Mouse (Mus musculus): ENCODE data around the gene Fras1. TPM values are rescaled to one million over a fixed set of nuclear protein-coding genes. Genes with fewer than 3 reads are reported as not detected.
A peak's percentile ranks its signal among the peaks of the same experiment; 100 is the strongest.

Fras1 gene
- 10 to 100 TPM; 22.0 to 22.5 TPM for total RNA-seq (2021)

DNA sequence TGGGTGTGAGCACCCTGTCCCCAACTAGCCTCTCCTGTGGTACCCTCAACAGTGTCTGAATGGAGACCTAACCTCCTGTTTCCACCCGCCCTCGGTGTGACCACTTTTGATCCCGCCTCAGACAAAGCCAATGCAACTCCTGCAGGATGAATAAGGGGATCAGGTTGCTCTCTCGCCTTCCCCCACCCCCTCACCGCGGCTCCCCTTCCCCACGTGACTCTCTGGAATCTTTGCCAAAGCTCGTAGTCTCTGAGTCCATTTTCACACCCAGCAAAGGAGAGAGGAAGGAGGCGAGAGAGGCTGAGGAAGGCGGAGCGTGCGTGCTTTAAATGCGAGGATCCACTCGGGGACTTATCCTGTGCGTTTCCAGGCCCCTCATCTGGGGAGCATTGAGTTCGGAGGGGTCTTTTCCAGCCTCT is at the start of gene Fras1:
Fras1 (plus strand) TSS at position 389 of the 419 bp plus-strand sequence.
- peak; percentile 17 to 52 for DNase-seq (ENCODE audit: extremely low spot score in 1 of 2, low spot score in 2 of 2)
- intact Hi-C loops (cut with DNase I) = loop anchor here (10.0 kb wide), 1 partner anchor 301 kb away; no protein-coding TSS in a partner anchor

DNA sequence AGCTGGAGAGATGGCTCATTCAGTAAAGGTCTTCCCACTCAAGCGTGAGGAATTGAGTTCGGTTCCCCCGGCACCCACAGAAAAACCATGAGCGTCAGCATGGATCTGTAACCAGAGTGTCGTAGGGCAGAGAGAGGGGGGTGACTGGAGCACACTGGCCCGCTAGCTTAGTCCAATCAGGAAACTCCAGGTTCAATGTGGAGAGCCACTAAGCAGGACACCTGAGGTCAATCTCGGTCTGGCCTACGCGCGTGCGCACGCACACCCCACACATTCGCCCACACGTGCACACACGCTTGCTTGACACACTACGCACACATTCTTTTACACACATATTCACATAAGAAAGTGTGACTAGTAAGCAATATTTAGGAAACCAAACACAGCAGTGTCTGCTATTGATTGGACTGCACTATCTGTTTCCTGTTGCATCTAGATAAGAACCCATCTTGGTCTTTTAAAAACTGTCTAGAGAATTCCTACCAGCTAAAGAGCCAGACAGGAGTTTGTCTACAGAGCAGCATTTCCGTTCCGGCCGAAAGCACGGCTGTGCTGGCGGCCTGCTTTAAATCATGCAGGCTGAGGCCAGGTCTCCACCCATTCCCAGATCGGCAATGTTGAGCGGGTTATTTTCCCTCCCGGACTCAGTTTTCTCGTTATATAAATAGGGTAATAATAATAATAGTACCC is 42.6 kb upstream of the Fras1 start:
- no peak for DNase-seq (ENCODE audit: extremely low spot score in 1 of 2, low spot score in 2 of 2)
- intact Hi-C loops (cut with DNase I) = loop anchor here (5.0 kb wide), 1 partner anchor 436 kb away; no protein-coding TSS in a partner anchor

DNA sequence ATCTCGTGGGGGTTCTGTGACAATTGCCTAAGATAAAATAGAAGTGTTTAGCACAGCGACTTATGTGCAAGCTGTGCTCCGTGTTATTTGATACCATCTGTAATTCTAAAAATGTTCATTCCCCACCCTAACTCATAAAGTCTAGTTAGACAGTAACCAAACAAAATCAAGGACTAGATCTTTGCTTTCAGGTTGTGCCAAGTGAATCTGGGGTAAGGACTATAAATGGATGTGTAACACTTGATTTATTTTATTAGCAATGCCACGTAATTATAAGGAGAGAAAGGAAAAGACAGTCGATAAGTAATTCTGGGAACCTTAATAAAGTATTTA is 42.1 kb upstream of the Fras1 start:
- intact Hi-C loops (cut with DNase I) = loop anchor here (5.0 kb wide), 1 partner anchor 436 kb away; no protein-coding TSS in a partner anchor
- no peak for DNase-seq (ENCODE audit: extremely low spot score in 1 of 2, low spot score in 2 of 2)

DNA sequence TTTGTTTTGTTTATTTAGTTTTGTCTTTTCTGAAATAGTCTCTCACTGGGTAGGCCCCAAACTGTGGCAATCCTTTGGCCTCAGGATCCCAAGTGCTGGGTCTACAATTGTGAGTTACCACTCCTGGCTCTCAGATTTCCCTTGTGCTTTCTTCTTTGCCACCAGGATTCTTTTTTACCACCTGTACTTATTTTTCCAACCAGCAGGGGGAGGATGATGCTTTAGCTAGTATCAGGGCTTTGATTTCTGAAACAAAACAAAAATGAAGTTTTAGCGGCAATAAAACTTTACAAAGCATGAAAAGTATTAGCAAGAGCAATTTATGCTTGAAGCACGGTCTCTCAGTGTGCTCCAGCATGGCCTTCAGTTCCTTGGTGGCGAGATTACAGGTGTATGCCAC is 39.8 kb upstream of the Fras1 start:
- intact Hi-C loops (cut with DNase I) = loop anchor here (5.0 kb wide), 1 partner anchor 433 kb away; no protein-coding TSS in a partner anchor
- peak in 1 of 2 experiments; percentile 12 for DNase-seq (ENCODE audit: extremely low spot score in 1 of 2, low spot score in 2 of 2)

DNA sequence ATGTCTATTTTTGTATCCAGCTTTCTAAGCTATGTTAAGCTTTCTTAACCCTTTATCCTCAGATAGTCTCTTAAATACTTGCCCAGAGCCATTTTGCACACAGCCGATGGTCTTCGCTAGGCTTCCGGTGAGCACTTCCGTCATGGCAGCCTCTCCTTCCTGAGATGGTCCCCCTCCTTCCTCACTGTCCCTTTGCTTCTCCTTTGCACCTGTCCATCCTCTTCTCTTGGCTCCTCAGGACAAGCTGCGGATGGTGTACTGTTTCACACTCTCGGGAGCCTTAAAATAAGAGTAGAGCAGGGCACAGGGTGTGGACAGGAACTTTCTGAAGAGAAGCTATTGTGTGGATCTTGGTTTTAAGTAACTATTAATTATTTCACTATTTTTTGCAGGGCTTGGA is 33.2 kb upstream of the Fras1 start:
- intact Hi-C loops (cut with DNase I) = no loop called here

DNA sequence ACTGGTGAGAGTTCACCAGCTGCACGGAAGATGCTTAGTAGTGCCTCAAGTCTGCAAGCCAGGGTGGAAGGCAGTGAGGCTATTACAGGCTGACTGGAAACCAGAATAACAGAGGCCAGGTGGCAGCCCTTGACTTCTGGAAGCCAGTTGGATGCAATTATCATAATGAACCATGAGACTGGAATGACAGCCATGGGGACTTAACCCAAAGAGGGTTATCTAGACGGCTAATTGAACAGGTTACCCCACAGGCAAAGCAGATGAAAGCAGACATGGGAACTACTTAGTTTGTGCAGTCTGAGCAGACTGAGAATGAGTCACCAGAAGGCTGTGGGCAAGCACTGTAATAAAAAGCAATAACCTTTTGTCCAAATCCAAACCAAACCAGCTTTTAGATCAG is 28.8 kb upstream of the Fras1 start:
- DNase-seq (ENCODE audit: extremely low spot score in 1 of 2, low spot score in 2 of 2) = no peak
- intact Hi-C loops (cut with DNase I) = no loop called here

More for the DNA sequence above, 33.2 kb upstream of the Fras1 start:
- no peak for DNase-seq (ENCODE audit: extremely low spot score in 1 of 2, low spot score in 2 of 2)

DNA sequence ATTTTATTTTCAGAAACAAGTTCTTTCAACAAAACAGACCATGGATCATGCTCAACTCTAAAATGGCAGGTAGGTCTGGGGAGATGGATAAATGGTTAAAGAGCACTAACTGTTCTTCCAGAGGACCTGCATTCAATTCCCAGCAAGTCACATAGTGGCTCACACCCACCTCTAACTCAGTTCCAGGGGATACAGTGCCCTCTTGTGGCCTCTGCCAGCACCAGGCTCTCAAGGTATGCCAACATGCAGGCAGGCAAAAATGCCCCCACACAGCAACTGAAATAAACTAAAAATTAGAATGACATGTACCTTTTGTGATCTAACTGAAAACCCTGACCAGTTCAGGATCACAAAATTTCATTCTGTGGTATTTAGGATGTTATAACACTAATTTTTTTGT is 21.8 kb upstream of the Fras1 start:
- no peak for DNase-seq (ENCODE audit: extremely low spot score in 1 of 2, low spot score in 2 of 2)
- intact Hi-C loops (cut with DNase I) = loop anchor here (10.0 kb wide), 1 partner anchor 467 kb away; no protein-coding TSS in a partner anchor

DNA sequence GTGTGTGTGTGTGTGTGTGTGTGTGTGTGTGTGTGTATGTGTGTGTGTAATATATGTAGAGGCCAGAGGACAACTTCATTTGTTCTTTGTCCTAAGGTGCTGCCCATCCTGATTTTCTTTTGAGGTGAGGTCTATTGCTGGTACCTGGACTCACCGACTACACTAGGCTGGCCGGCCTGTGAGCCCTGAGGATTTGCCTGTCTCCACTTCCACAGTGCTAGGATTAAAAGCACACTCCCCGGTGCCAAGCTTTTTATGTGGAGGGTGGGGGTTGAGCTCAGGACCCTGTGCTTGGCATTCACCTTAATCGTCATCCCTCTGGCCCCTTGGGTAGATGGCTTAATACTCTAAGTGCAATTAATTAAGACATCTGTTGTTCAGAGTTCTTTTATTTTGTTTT is 9.8 kb upstream of the Fras1 start:
- intact Hi-C loops (cut with DNase I) = no loop called here
- DNase-seq (ENCODE audit: extremely low spot score in 1 of 2, low spot score in 2 of 2) = no peak

DNA sequence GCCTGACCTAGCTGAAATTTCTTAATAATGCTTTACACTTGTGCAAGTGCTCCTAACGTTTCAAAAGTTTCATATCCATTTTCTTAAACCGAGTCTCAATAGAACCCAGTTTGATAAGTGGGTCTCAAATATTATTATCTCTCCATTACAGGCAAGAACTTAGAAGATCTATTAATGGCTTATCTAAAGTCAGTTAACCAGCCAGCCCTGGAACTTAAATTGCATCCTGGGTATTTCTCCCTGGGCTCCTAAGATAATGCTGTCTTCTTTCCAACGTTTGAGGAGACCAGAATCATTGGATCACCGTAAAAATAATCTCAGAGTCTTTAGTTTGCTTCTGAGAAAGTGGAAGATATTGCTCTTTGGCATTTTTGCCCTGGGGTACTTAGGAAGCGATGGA is 8.2 kb upstream of the Fras1 start:
- no peak for DNase-seq (ENCODE audit: extremely low spot score in 1 of 2, low spot score in 2 of 2)
- intact Hi-C loops (cut with DNase I) = no loop called here

DNA sequence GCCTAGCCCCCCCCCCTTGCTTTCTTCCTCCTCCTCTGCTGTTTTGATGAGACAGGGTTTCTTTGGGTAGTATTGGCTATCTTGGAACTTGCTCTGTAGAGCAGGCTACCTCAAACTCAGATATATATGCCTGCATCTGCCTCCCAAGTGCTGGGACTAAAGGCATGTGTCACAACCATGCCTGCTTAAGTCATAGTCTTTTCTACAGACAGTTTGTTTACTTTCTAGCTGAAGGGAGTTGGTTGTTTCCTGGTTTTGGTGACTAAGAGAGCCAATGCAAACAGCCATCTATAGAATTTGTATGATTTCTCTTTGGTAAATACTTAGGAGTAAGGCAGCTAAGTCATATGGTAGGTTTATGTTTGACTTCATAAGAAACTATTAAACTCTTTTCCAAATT is 6.5 kb upstream of the Fras1 start:
- no peak for DNase-seq (ENCODE audit: extremely low spot score in 1 of 2, low spot score in 2 of 2)
- intact Hi-C loops (cut with DNase I) = no loop called here

DNA sequence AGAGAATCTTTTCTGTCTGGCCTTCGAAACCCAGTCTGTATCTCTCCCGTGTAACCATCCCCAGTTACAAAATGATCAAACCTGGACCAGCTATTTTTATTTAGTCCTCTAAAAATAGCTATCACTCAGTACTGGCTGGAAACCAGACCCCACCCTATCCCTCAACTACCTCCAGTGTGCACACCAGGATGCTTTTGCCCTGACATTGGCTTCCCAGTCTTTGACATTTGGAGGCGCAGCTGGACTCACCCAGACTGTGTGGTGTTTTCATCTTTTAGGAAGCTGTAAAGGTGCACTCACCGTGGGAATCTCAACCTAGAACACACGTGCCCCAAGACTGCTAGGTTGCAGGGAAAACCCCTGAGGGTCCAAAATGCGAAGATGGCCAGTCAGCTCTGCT is 649 bp upstream of the Fras1 start:
- intact Hi-C loops (cut with DNase I) = loop anchor here (10.0 kb wide), 1 partner anchor 302 kb away; no protein-coding TSS in a partner anchor
- DNase-seq (ENCODE audit: extremely low spot score in 1 of 2, low spot score in 2 of 2) = no peak

DNA sequence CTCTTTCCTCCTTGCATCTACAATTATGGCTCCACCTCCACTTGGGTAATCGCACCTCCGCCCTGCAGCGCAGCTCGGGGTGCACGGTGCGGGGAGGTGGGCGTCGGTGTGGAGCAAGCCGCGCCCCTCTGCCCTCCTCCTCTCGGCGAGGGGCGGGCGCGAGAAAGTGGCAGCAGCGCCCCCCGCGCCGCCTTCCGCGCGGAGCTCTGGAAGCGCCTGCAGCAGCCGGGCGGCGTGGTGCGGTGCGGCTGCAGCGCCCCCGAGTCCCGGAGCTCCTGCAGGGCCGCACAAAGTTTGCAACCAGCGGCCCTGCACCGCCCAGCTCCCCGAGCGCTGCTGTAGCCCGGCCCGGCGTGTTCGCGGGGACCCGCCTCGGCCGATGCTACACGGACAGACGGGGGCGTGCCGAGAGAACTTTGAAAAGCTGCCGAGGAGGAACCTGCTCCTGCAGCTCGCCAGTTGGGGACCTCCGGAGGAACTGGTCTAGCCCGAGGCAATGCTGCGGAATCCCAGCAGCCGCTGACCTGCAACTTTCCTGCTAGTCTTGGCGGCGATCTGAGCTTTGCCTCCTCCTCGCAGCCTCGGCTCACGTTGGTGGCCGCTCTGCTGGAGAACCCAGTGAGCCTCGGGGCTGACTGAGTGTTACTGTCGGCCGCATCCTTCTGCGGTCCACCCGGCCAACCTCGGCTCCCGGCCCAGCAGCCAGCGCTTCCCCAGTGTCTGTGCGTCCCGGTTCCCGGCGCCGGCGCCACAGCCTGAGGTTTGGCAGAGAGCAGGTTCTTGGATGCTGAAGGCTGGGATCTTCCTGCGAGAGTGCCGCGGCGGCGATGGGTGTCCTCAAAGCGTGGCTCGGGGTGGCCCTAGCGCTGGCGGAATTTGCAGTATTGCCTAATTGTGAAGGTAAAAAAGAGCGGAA is 489 bp downstream of the Fras1 start:
- peak; percentile 20 to 67 for DNase-seq (ENCODE audit: extremely low spot score in 1 of 2, low spot score in 2 of 2)
- intact Hi-C loops (cut with DNase I) = loop anchor here (10.0 kb wide), 1 partner anchor 301 kb away; no protein-coding TSS in a partner anchor

DNA sequence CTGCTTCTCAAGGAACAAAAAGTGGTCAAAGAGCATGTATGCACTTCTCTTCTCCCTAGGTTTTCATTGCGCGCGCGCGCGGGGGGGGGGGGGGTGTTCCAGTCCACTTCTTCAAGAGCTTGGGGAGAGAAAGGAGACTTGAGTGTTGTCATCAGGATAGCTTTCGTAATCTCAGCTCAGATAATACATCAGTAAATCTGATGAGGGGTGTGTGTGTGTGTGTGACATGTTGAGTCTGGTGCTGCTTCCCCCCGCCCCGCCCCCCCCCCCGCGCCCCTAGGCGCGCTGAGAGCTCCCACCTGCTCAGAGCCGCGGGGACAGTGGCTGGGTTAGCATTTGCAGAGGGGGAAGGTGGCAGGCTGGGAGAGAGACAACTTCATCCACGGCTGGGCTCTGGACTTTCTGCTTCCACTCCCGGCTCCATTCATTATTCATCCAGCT is 1.7 kb downstream of the Fras1 start:
- DNase-seq (ENCODE audit: extremely low spot score in 1 of 2, low spot score in 2 of 2) = no peak
- intact Hi-C loops (cut with DNase I) = loop anchor here (10.0 kb wide), 1 partner anchor 299 kb away; no protein-coding TSS in a partner anchor

DNA sequence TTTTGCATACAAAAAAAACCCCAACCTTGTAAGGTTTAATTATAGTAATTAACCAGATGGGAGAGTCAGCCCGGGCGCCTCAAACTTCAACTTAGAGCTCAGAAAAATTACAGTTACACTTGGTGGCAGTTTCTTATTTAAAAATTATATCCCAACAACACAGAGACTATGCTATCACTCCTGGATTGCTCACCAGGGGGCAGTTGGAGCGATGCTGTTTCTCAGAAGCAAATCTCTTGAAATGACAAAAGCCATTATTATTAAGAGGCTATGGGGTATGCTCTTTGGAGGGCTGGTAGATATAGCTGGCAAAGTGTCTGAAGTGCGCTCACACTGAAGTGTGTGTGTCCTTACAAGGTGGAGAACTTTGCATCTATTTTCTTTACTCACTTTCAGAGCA is 2.5 kb downstream of the Fras1 start:
- intact Hi-C loops (cut with DNase I) = loop anchor here (10.0 kb wide), 1 partner anchor 299 kb away; no protein-coding TSS in a partner anchor
- no peak for DNase-seq (ENCODE audit: extremely low spot score in 1 of 2, low spot score in 2 of 2)

DNA sequence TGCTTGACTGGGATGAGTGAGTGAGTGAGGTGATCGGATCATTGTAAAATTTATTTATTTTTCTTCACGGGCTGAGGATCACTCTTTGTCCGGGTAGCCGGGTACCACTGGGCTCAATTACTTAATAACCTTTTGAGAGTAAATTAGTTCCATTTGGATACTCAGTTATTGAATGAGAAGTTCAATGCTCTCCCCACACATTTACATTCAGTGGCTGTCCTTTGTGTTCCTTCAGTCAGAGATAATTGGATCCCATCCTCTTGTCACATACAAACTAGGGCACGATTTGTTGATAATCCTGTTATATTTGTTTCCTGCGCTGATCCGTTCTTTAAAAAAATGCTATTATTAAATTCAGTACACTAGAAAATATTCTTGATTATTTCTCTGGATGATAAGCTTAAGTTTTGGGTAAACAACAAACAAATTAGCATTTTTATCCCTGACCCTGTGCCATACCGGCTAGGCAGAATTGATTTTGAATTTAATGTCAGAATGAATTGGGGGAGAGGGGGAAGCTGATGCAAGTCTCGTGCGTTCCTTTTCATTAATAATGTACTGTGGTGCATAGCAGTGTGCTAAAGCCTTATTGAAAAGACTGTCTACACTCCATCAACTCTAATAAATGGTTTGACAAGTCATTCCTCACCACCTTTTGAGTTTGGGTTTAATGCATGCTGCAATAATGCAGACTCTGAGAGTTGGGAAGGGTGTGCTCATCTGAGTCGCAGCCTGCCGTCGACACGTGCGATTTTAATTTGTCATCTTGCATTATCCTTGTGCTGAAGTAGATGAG is 12.6 kb downstream of the Fras1 start:
- intact Hi-C loops (cut with DNase I) = no loop called here
- no peak for DNase-seq (ENCODE audit: extremely low spot score in 1 of 2, low spot score in 2 of 2)

DNA sequence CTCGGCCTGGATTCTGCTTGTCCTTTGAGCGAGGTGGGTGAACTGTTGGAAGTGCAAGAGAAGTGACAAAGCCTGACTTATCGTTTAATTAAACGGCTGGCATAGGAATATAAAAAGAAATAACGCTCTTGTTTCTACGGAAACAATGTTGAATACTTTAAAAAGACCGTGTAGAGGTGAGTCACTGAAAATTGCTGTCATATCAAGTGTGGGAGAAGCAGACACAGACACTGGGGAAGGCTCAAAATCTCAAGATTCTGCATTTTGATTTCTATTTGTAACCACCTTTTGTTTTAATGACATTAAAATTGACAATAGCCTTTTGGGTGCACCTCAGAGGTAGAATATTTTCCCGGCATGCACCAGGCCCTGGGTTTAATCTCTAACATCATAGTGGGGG is 14.6 kb downstream of the Fras1 start:
- intact Hi-C loops (cut with DNase I) = no loop called here
- DNase-seq (ENCODE audit: extremely low spot score in 1 of 2, low spot score in 2 of 2) = no peak

DNA sequence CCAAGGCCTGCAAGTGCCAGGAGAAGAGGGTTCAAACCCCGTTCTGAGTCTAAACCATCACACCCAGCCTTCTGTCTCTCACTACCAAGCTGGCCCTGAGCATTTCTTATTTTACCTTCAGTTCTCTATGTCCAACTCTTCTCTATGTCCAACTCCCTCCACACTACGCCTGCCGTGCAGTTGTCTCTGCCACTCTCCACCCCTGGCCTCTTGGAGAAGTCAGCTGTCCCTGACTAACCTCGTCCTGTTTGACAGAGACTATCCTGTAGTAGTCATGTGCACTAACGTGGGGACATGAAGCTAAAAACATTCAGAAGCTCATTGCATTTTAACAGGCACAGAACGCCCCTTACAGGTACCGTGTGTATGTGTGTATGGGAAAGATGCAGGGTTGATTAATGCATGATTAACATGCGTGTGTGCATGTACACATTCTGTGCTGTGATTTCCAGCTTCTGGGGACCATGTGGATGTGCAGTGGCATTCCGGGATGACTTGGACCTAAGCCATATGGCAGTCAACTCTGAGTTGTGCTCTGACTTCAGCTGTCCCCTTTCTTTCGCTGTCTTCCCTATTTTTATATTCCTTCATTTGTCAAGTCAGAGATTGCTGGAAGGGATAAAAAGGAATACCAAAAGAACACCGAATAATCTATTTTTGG is 16.3 kb downstream of the Fras1 start:
- intact Hi-C loops (cut with DNase I) = no loop called here
- no peak for DNase-seq (ENCODE audit: extremely low spot score in 1 of 2, low spot score in 2 of 2)

DNA sequence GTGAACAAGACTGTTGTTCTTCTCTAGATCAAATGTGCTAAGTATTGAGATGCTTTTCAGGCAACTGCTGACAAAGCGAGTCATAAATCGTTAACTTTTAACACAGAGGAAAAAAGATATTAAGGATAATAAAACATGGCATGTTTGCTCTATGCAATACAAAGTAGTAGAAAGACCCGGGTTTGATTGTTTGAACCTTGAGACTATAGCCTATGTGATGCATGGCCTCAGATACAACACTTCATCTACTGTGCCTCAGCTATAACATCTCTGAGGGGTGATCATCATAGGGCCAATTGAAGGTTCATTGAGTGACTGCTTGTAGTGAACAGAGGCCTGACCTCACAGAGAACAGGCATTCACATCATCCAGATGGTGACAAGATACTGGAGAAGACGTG is 17.3 kb downstream of the Fras1 start:
- intact Hi-C loops (cut with DNase I) = no loop called here
- DNase-seq (ENCODE audit: extremely low spot score in 1 of 2, low spot score in 2 of 2) = no peak

Measured in left cerebral cortex, postnatal 10 days (tissue).